Mouse (Mus musculus): ENCODE measurements around the gene Plekha1.

The Plekha1 gene

GRCm38 (mm10) chr7:130859926-130860325 lies 5.6 kb upstream of the Plekha1 start:
- no peak for DNase-seq (ENCODE audit: low read depth, low spot score)

GRCm38 (mm10) chr7:130860721-130861142 lies 4.8 kb upstream of the Plekha1 start:
- no peak for DNase-seq (ENCODE audit: low read depth, low spot score)

GRCm38 (mm10) chr7:130862501-130862900 lies 3.1 kb upstream of the Plekha1 start:
- DNase-seq (ENCODE audit: low read depth, low spot score), result no peak

GRCm38 (mm10) chr7:130864711-130865110 lies 845 bp upstream of the Plekha1 start:
- no peak for DNase-seq (ENCODE audit: low read depth, low spot score)

GRCm38 (mm10) chr7:130866640-130867039 lies 1.1 kb downstream of the Plekha1 start:
- DNase-seq (ENCODE audit: low read depth, low spot score), result no peak

- no peak for DNase-seq (ENCODE audit: low read depth, low spot score)
Measured at GRCm38 (mm10) chr7:130867256-130867655, 1.7 kb downstream of the Plekha1 start.

- DNase-seq (ENCODE audit: low read depth, low spot score), result no peak
Measured at GRCm38 (mm10) chr7:130884161-130884560, 18.6 kb downstream of the Plekha1 start.

GRCm38 (mm10) chr7:130886246-130886645 lies 20.7 kb downstream of the Plekha1 start:
- no peak for DNase-seq (ENCODE audit: low read depth, low spot score)

- no peak for DNase-seq (ENCODE audit: low read depth, low spot score)
Measured at GRCm38 (mm10) chr7:130887946-130888345, 22.4 kb downstream of the Plekha1 start.

GRCm38 (mm10) chr7:130890871-130891270 lies 25.3 kb downstream of the Plekha1 start:
- no peak for DNase-seq (ENCODE audit: low read depth, low spot score)

GRCm38 (mm10) chr7:130892973-130893372 lies 27.4 kb downstream of the Plekha1 start:
- no peak for DNase-seq (ENCODE audit: low read depth, low spot score)

GRCm38 (mm10) chr7:130894931-130895617 lies 29.5 kb downstream of the Plekha1 start:
- no peak for DNase-seq (ENCODE audit: low read depth, low spot score)

GRCm38 (mm10) chr7:130895618-130895945 lies 30.0 kb downstream of the Plekha1 start:
- no peak for DNase-seq (ENCODE audit: low read depth, low spot score)

GRCm38 (mm10) chr7:130896064-130896463 lies 30.5 kb downstream of the Plekha1 start:
- DNase-seq (ENCODE audit: low read depth, low spot score), result no peak

GRCm38 (mm10) chr7:130897201-130897600 lies 31.6 kb downstream of the Plekha1 start:
- DNase-seq (ENCODE audit: low read depth, low spot score), result no peak

GRCm38 (mm10) chr7:130898373-130898772 lies 32.8 kb downstream of the Plekha1 start:
- DNase-seq (ENCODE audit: low read depth, low spot score), result peak; percentile 28

- DNase-seq (ENCODE audit: low read depth, low spot score), result no peak
Measured at GRCm38 (mm10) chr7:130900233-130900848, 34.8 kb downstream of the Plekha1 start.

- DNase-seq (ENCODE audit: low read depth, low spot score), result no peak
Measured at GRCm38 (mm10) chr7:130902929-130903328, 37.4 kb downstream of the Plekha1 start.

GRCm38 (mm10) chr7:130903505-130904074 lies 38.0 kb downstream of the Plekha1 start:
- DNase-seq (ENCODE audit: low read depth, low spot score), result no peak

- DNase-seq (ENCODE audit: low read depth, low spot score), result no peak
Measured at GRCm38 (mm10) chr7:130904571-130905365, 39.2 kb downstream of the Plekha1 start.

GRCm38 (mm10) chr7:130910841-130911240 lies 45.3 kb downstream of the Plekha1 start:
- DNase-seq (ENCODE audit: low read depth, low spot score), result no peak

- no peak for DNase-seq (ENCODE audit: low read depth, low spot score)
Measured at GRCm38 (mm10) chr7:130914693-130915363, 49.3 kb downstream of the Plekha1 start.

Data from WW6 (cell line).